Mouse (Mus musculus): Measurements from ENCODE around the gene Svs6. TPM values are rescaled to one million over a fixed set of nuclear protein-coding genes. Genes with fewer than 3 reads are reported as not detected.

Svs6 gene
- polyA plus RNA-seq, 1 experiment from 2014 or later = not detected

Small RNA genes within 50 kb of the gene (microRNA-seq; reads per million reads assigned to microRNA genes)
- gene Mir7678 = not detected

Other genes starting within 250 kb of the Svs6 start
- 16.3 and 17.4 TPM in 2 replicates for gene Stk4, start 246.4 kb upstream of the Svs6 start, polyA plus RNA-seq (2015; fragmentation: Nextera tagmentation; extraction: Ambion mirVana)
- 52.5 and 54.2 TPM in 2 replicates for gene Tomm34, start 245.6 kb upstream of the Svs6 start, polyA plus RNA-seq (2015; fragmentation: Nextera tagmentation; extraction: Ambion mirVana)
- 2.4 and 3.1 TPM in 2 replicates for gene Kcns1, start 145.6 kb upstream of the Svs6 start, polyA plus RNA-seq (2015; fragmentation: Nextera tagmentation; extraction: Ambion mirVana)
- gene Wfdc5, start 134.0 kb upstream of the Svs6 start, polyA plus RNA-seq (2015; fragmentation: Nextera tagmentation; extraction: Ambion mirVana) = not detected in 2 replicates
- gene Wfdc12, start 126.1 kb upstream of the Svs6 start, polyA plus RNA-seq (2015; fragmentation: Nextera tagmentation; extraction: Ambion mirVana) = not detected in 2 replicates
- not detected in 2 replicates for gene Wfdc15a, start 116.6 kb upstream of the Svs6 start, polyA plus RNA-seq (2015; fragmentation: Nextera tagmentation; extraction: Ambion mirVana)
- gene Wfdc15b, start 95.1 kb upstream of the Svs6 start, polyA plus RNA-seq (2015; fragmentation: Nextera tagmentation; extraction: Ambion mirVana) = not detected in 2 replicates
- not detected in 2 replicates for gene Svs2, start 78.3 kb upstream of the Svs6 start, polyA plus RNA-seq (2015; fragmentation: Nextera tagmentation; extraction: Ambion mirVana)
- gene Svs3b, start 60.1 kb upstream of the Svs6 start, polyA plus RNA-seq (2015; fragmentation: Nextera tagmentation; extraction: Ambion mirVana) = not detected in 2 replicates
- not detected in 2 replicates for gene Svs4, start 38.3 kb upstream of the Svs6 start, polyA plus RNA-seq (2015; fragmentation: Nextera tagmentation; extraction: Ambion mirVana)
- not detected in 2 replicates for gene Svs3a, start 27.5 kb upstream of the Svs6 start, polyA plus RNA-seq (2015; fragmentation: Nextera tagmentation; extraction: Ambion mirVana)
- gene Svs5, start 16.0 kb downstream of the Svs6 start, polyA plus RNA-seq (2015; fragmentation: Nextera tagmentation; extraction: Ambion mirVana) = not detected in 2 replicates
- gene Slpi, start 72.3 kb downstream of the Svs6 start, polyA plus RNA-seq (2015; fragmentation: Nextera tagmentation; extraction: Ambion mirVana) = 0.66 and 0.75 TPM in 2 replicates
- gene Rbpjl, start 86.4 kb downstream of the Svs6 start, polyA plus RNA-seq (2015; fragmentation: Nextera tagmentation; extraction: Ambion mirVana) = 0.06 and 0.15 TPM in 2 replicates
- 3.8 TPM in 2 replicates for gene Matn4, start 88.4 kb downstream of the Svs6 start, polyA plus RNA-seq (2015; fragmentation: Nextera tagmentation; extraction: Ambion mirVana)
- 13.0 and 15.3 TPM in 2 replicates for gene Sdc4, start 127.1 kb downstream of the Svs6 start, polyA plus RNA-seq (2015; fragmentation: Nextera tagmentation; extraction: Ambion mirVana)
- gene Sys1, start 140.2 kb downstream of the Svs6 start, polyA plus RNA-seq (2015; fragmentation: Nextera tagmentation; extraction: Ambion mirVana) = 89.7 and 95.6 TPM in 2 replicates
- gene Gm20458, start 144.2 kb downstream of the Svs6 start, polyA plus RNA-seq (2015; fragmentation: Nextera tagmentation; extraction: Ambion mirVana) = 4.1 and 12.3 TPM in 2 replicates
- gene Trp53tg5, start 157.0 kb downstream of the Svs6 start, polyA plus RNA-seq (2015; fragmentation: Nextera tagmentation; extraction: Ambion mirVana) = not detected in 2 replicates
- gene Dbndd2, start 169.4 kb downstream of the Svs6 start, polyA plus RNA-seq (2015; fragmentation: Nextera tagmentation; extraction: Ambion mirVana) = 23.8 and 27.3 TPM in 2 replicates
- gene Pigt, start 180.8 kb downstream of the Svs6 start, polyA plus RNA-seq (2015; fragmentation: Nextera tagmentation; extraction: Ambion mirVana) = 97.7 and 101 TPM in 2 replicates
- gene Wfdc2, start 245.7 kb downstream of the Svs6 start, polyA plus RNA-seq (2015; fragmentation: Nextera tagmentation; extraction: Ambion mirVana) = 2.9 TPM in 2 replicates